Mouse (Mus musculus) neural tube, embryonic 12.5 days (tissue): Measurements from ENCODE around the gene Dcaf7. TPM values are rescaled to one million over a fixed set of nuclear protein-coding genes. Genes with fewer than 3 reads are reported as not detected.
"Not testable (repeated sequence)": the region's sequence is repeated elsewhere in the genome, so short reads cannot be mapped to it uniquely, and the experiment has no call there.

Experiments used
- ATAC-seq: fragments of 200-750 bp; cut with Nextera tagmentation; 2 replicates; pipeline ENCODE4 v1.8.0; 2017; ENCODE audit warnings: low read depth, mild to moderate bottlenecking, moderate TSS enrichment, moderate library complexity; ENCODE audit not compliant: low FRiP score
- H3K27ac ChIP-seq: fragments of 300-500 bp; sonication (generic); 2 replicates; pipeline ENCODE4 v1.5.1; 2016
- H3K27me3 ChIP-seq: fragments of 300-500 bp; sonication (generic); replicated peaks from 2 replicates; pipeline ENCODE4 v1.6.1; 2016; ENCODE audit warnings: mild to moderate bottlenecking
- H3K36me3 ChIP-seq: fragments of 300-500 bp; sonication (generic); 2 replicates; pipeline ENCODE4 v1.6.1; 2016; ENCODE audit warnings: mild to moderate bottlenecking
- H3K4me1 ChIP-seq: fragments of 300-500 bp; sonication (generic); 2 replicates; pipeline ENCODE4 v1.6.1; 2016
- H3K4me2 ChIP-seq: fragments of 300-500 bp; sonication (generic); replicated peaks from 2 replicates; pipeline ENCODE4 v1.6.1; 2016; ENCODE audit warnings: mild to moderate bottlenecking
- H3K4me3 ChIP-seq: fragments of 300-500 bp; sonication (generic); 2 replicates; pipeline ENCODE4 v1.5.1; 2016
- H3K9ac ChIP-seq: fragments of 300-500 bp; sonication (generic); 2 replicates; pipeline ENCODE4 v1.6.1; 2016; ENCODE audit warnings: mild to moderate bottlenecking
- H3K9me3 ChIP-seq: fragments of 300-500 bp; sonication (generic); 2 replicates; pipeline ENCODE4 v1.6.1; 2016; ENCODE audit warnings: mild to moderate bottlenecking
- WGBS: fragments of 180-500 bp; shearing (Covaris S2); methylation state at CpG from one replicate; pipeline ENCODE4 v1.1.7; 2016; 5-methylcytosine and 5-hydroxymethylcytosine counted together
- polyA plus RNA-seq: library from polyadenylated mRNA; unstranded; fragments of >200 nt; fragmentation: Nextera tagmentation; extraction: Ambion mirVana; gene quantifications from 2 replicates; pipeline ENCODE4 v1.2.1, GENCODE M21; 2016

The Dcaf7 gene
- polyA plus RNA-seq, 1 experiment from 2014 or later, result 118 TPM

GRCm38 (mm10) chr11:106053921-106054320 lies 17.2 kb downstream of the Dcaf7 start:
- Histone ChIP-seq H3K27ac (no peak overlapping the region), H3K4me2 (no peak overlapping the region), H3K9ac (no peak overlapping the region), H3K9me3 (no peaks in the 10 kb centered on the region), H3K4me1 (no peaks in the 10 kb centered on the region), H3K36me3 (peaks cover 89% of the 10 kb centered on the region), H3K4me3 (no peak overlapping the region), H3K27me3 (no peaks in the 10 kb centered on the region)
- WGBS, result 94% methylated on average over 2 of the region's 2 CpGs
- ATAC-seq, result no peak

DNA sequence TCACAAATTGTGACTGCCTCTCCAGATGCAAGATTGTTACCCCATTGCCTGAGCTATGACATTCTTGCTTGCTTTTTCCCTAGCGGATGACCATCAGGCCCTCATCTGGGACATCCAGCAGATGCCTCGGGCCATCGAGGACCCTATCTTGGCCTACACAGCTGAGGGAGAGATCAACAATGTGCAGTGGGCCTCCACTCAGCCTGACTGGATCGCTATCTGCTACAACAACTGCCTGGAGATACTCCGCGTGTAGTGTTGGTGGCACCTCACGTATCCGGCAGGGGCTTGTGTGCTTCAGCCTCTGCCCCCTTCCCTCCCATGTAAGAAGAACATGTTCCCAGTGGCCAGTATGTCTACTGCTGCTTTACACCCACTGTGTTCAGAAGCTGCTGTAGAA lies 17.9 kb downstream of the Dcaf7 start:
- H3K27ac ChIP-seq, result no peak overlapping the region
- H3K4me1 ChIP-seq, result no peaks in the 10 kb centered on the region
- H3K9me3 ChIP-seq, result no peaks in the 10 kb centered on the region
- H3K36me3 ChIP-seq, result peaks cover 88% of the 10 kb centered on the region
- H3K4me3 ChIP-seq, result no peak overlapping the region
- WGBS, result 97% methylated on average over 8 of the region's 8 CpGs
- no peak overlapping the region for H3K9ac ChIP-seq
- H3K4me2 ChIP-seq, result no peak overlapping the region
- no peak for ATAC-seq
- no peaks in the 10 kb centered on the region for H3K27me3 ChIP-seq

DNA sequence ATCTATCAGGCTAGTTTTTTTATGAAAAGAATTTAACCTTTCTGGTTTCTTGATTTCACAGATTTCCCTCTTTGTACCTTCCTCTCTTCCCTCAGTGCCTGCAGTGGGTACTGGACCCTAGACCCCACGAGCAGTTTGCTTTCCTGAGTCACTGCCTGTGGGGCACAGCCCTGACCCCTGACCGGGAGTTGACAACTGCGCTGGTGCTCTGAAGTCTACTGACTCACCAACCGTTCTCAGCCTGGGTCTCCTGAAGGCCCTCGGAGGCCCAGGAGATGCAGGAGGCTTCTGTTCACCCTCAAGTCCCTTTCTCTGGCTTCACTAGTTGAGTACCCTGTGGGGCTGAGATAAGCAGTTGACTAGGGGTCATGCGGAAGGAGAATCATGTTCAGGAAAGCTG lies 18.7 kb downstream of the Dcaf7 start:
- Histone ChIP-seq H3K4me1 (no peaks in the 10 kb centered on the region), H3K27me3 (no peaks in the 10 kb centered on the region), H3K4me2 (no peak overlapping the region), H3K36me3 (peaks cover 91% of the 10 kb centered on the region), H3K9ac (no peak overlapping the region), H3K27ac (no peak overlapping the region), H3K9me3 (no peaks in the 10 kb centered on the region), H3K4me3 (no peak overlapping the region)
- 90% methylated on average over 6 of the region's 6 CpGs for WGBS
- no peak for ATAC-seq

DNA sequence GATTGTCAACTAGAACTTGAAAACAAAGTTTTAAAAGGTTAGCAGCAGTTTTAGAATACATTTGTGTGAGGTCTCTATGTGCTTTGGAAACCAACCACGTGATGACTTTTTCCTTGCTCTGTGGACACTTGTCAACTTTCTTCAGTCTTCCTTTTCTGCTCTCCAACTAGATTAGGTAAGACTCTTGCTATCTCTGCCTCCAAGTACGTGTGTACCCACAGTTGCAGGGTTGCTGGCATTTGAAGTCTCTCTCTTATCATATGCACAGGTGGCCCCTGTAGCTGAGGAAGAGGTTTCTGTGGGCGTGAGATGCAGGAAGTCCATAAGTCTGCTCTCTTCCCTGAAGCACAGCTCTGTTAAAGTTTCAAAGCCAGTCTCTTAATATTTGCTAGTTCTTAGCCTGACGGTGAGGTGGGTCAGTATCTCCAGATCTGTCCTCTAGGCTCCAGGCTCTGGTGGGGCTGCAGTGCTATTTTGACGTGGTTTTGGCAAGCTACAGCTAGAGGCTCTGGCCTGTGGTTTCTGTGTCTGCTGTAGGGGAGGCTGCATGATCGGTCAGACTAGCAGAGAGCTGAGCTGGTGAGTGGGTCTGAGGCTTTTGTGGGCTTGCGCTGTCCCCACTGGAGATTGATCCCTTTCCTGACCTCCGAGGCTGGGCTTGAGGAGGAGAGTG lies 20.3 kb downstream of the Dcaf7 start:
- Histone ChIP-seq H3K4me2 (no peak overlapping the region), H3K9ac (no peak overlapping the region), H3K4me1 (no peaks in the 10 kb centered on the region), H3K4me3 (no peak overlapping the region), H3K27ac (no peak overlapping the region), H3K36me3 (peaks cover 77% of the 10 kb centered on the region), H3K27me3 (no peaks in the 10 kb centered on the region), H3K9me3 (no peaks in the 10 kb centered on the region)
- WGBS, result 94% methylated on average over 8 of the region's 8 CpGs
- no peak for ATAC-seq

GRCm38 (mm10) chr11:106058020-106058419 lies 21.3 kb downstream of the Dcaf7 start:
- 85% methylated on average over 8 of the region's 8 CpGs for WGBS
- Histone ChIP-seq H3K4me1 (no peaks in the 10 kb centered on the region), H3K27ac (no peak overlapping the region)

DNA sequence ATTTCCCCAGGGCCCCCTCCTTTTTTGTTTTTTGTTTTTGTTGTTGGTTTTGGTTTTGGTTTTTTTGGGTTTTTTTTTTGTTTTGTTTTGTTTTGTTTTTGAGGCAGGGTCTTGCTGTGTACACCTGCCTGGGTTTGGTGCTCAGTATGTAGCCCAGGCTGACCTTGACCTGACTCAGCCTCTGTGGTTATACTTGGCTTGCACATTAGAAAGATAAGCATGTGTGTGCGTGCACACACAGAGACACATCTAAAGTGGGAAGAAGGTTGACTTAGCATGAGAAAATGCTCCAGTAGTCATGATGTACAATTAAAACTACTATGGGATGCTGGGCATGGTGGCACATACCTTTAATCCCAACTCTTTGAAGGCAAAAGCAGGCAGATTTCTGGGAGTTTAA lies 23.9 kb downstream of the Dcaf7 start:
- H3K27ac ChIP-seq, result no peak overlapping the region
- H3K9ac ChIP-seq, result no peak overlapping the region
- no peaks in the 10 kb centered on the region for H3K27me3 ChIP-seq
- no peak overlapping the region for H3K4me3 ChIP-seq
- WGBS, result 96% methylated on average over 1 of the region's 1 CpGs
- ATAC-seq, result no peak
- no peaks in the 10 kb centered on the region for H3K4me1 ChIP-seq
- H3K9me3 ChIP-seq, result no peaks in the 10 kb centered on the region
- no peak overlapping the region for H3K4me2 ChIP-seq
- H3K36me3 ChIP-seq, result peaks cover 42% of the 10 kb centered on the region

More at GRCm38 (mm10) chr11:106058020-106058419, 21.3 kb downstream of the Dcaf7 start:
- Histone ChIP-seq H3K4me3 (no peak overlapping the region), H3K27me3 (no peaks in the 10 kb centered on the region), H3K9ac (no peak overlapping the region), H3K9me3 (no peaks in the 10 kb centered on the region), H3K4me2 (no peak overlapping the region), H3K36me3 (peaks cover 67% of the 10 kb centered on the region)
- ATAC-seq, result no peak

DNA sequence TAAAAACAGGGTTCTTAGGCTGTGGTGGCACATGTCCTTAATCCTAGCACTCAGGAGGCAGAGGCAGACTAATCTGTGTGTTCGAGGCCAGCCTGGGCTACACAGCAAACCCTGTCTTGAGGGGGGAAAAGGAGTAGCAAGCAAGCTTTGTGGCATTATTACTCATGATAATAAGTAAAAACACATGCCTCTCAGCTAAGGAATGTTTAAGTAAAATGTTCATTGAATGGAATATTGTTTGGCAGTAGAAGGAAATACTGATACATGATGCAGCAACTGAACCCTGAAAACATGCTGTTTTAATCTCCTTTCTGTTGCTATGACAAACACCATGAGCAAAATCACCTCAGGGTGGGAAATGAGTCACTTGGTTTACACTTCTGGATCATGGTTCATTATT lies 24.6 kb downstream of the Dcaf7 start:
- Histone ChIP-seq H3K27ac (no peak overlapping the region), H3K4me3 (no peak overlapping the region), H3K36me3 (peaks cover 35% of the 10 kb centered on the region), H3K4me2 (no peak overlapping the region), H3K4me1 (0 out of 2 replicates have a peak, but pooled peaks cover under 1% of the 10 kb centered on the region), H3K27me3 (no peaks in the 10 kb centered on the region), H3K9ac (no peak overlapping the region), H3K9me3 (no peaks in the 10 kb centered on the region)
- 95% methylated on average over 1 of the region's 1 CpGs for WGBS
- ATAC-seq, result no peak

GRCm38 (mm10) chr11:106063756-106064155 lies 27.1 kb downstream of the Dcaf7 start:
- Histone ChIP-seq H3K36me3 (peaks cover 12% of the 10 kb centered on the region), H3K9me3 (no peaks in the 10 kb centered on the region), H3K27ac (no peak overlapping the region), H3K9ac (no peak overlapping the region), H3K4me1 (peaks cover 11% of the 10 kb centered on the region; the same call in 1 of the 2 replicates), H3K4me3 (no peak overlapping the region), H3K27me3 (no peaks in the 10 kb centered on the region), H3K4me2 (no peak overlapping the region)
- 86% methylated on average over 5 of the region's 5 CpGs for WGBS
- ATAC-seq, result no peak

DNA sequence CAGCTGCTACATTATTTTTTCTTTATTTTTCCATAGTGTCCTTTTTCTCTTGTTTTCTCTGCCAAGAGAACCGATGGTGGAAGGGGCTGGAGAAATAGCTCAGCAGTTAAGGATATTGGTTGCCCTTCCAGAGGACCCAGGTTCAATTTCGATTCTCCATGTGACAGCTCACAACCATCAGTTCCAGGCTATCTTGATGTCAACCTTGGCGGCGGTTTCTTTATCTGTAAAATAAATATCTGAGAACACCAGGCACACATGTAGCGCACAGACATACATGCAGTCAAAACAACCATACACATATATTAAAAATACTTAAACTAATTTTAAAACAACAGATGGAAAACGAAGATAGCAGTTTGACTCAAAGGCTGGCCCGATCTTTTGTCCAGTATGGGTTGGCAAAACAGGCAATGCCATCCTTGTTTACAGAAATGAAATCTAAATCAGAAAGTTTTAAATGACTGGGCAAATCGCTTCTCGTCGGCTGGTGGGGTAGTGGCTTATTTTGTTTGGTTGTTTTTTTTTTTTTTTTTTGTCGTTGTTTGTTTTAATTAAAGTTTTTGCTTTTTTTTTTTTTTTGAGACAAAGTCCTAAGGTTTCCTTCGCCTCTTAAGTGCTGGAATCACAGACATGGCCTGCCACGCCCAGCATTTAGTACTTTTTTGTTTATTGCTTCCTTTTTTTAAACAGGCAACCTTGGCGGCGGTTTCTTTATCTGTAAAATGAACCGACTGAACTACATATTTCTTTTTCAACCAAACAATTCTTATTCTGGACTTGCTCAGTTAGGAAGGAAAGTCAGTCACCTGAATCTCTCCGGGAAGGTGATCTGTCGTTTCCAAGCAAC lies 28.6 kb downstream of the Dcaf7 start:
- Histone ChIP-seq H3K36me3 (no peaks in the 10 kb centered on the region; the same call in 1 of the 2 replicates), H3K4me3 (peak overlapping the region; percentile 86), H3K9ac (peak overlapping the region; percentile 86; the same call in 1 of the 2 replicates), H3K9me3 (no peaks in the 10 kb centered on the region), H3K27me3 (no peaks in the 10 kb centered on the region), H3K4me2 (peak overlapping the region; percentile 89), H3K27ac (no peak overlapping the region), H3K4me1 (peaks cover 11% of the 10 kb centered on the region; the same call in 1 of the 2 replicates)
- 48% methylated on average over 18 of the region's 18 CpGs for WGBS
- ATAC-seq, result no peak

DNA sequence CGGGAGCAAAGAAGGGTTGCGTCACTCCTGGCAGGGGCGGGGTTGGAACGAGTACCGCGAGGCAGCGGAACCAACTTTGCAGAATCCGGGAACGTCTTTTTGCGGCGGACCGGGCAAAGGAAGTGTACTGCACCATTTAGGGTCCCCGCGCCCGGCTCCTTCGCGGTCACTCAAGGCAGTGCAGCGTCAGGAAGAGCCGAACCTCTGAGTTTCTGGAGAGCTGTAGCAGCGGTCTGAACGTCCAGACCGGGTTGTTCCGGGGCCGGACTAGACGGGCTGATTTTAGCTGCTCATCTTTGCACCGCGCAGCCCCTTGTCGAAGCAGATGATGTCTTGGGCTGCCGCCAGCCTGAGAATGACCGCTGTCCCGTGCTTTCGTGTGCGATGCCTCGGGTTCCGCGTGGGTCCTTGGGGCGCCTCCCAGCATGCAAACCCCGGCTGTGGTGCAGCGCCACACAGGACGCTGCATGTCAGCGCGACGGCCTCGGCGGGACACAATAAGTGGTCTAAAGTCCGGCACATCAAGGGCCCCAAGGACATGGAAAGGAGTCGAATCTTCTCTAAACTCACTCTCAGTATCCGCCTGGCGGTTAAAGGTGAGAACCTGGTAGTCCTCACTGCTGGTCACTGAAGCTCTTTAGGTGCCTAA lies 29.4 kb downstream of the Dcaf7 start, which contains the start of gene Taco1:
Taco1 (plus strand) TSS at position 139 of the 649 bp plus-strand sequence.
- no peaks in the 10 kb centered on the region for H3K27me3 ChIP-seq
- no peaks in the 10 kb centered on the region; the same call in 1 of the 2 replicates for H3K36me3 ChIP-seq
- H3K4me1 ChIP-seq, result peaks cover 11% of the 10 kb centered on the region; the same call in 1 of the 2 replicates
- H3K9ac ChIP-seq, result peak within 1 kb of the TSS; percentile 86
- peak; percentile 92 for ATAC-seq
- H3K4me3 ChIP-seq, result peak within 1 kb of the TSS; percentile 86
- H3K4me2 ChIP-seq, result peak within 1 kb of the TSS; percentile 89
- no peak within 1 kb of the TSS for H3K27ac ChIP-seq
- H3K9me3 ChIP-seq, result no peaks in the 10 kb centered on the region
- WGBS, result under 1% methylated on average over 49 of the region's 49 CpGs

DNA sequence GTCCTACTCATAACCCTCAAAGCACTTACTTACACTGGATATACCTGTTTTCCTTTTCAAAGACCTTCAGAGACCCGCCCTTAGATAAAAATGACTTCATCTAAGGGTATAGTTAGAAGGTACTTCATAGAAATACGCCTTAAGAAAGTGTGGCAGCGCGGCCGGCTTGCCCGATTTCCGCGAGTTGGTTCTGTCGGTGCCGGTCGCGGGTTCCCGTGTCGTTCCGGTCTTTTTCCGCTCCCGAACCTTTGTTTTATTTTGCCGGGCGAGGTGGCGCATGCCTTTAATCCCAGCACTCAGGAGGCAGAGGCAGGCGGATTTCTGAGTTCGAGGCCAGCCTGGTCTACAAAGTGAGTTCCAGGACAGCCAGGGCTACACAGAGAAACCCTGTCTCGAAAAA lies 29.9 kb downstream of the Dcaf7 start:
- not testable (repeated sequence) for H3K27ac ChIP-seq, H3K27me3 ChIP-seq, ATAC-seq, H3K36me3 ChIP-seq, H3K9me3 ChIP-seq
- peak overlapping the region; percentile 89 for H3K4me2 ChIP-seq
- 19% methylated on average over 23 of the region's 23 CpGs for WGBS
- peak overlapping the region; percentile 86 for H3K9ac ChIP-seq
- peak overlapping the region; percentile 86 for H3K4me3 ChIP-seq
- peaks cover 11% of the 10 kb centered on the region; the same call in 1 of the 2 replicates for H3K4me1 ChIP-seq

- ATAC-seq, result no peak
- Histone ChIP-seq H3K4me1 (no peaks in the 10 kb centered on the region), H3K9me3 (no peaks in the 10 kb centered on the region), H3K4me3 (no peak overlapping the region), H3K4me2 (no peak overlapping the region), H3K27ac (no peak overlapping the region), H3K9ac (no peak overlapping the region), H3K27me3 (no peaks in the 10 kb centered on the region), H3K36me3 (peaks cover 17% of the 10 kb centered on the region; the same call in 1 of the 2 replicates)
- WGBS, result 87% methylated on average over 3 of the region's 3 CpGs
These were observed 37.1 kb downstream of the Dcaf7 start for GRCm38 (mm10) chr11:106073774-106074173.
